Mouse (Mus musculus): ENCODE results near the gene Grm8. TPM values are rescaled to one million over a fixed set of nuclear protein-coding genes. Genes with fewer than 3 reads are reported as not detected.

Gene Grm8
- total RNA-seq, 2 experiments from 2014 or later, result 19.8 to 20.9 TPM

- no peak for DNase-seq (ENCODE audit: extremely low spot score in 1 of 2, low spot score in 2 of 2)
- intact Hi-C loops (cut with DNase I), result no loop called here
These were observed 59.4 kb downstream of the Grm8 start for GRCm38 (mm10) chr6:28075534-28075933.

GRCm38 (mm10) chr6:28074470-28074869 is 60.5 kb downstream of the Grm8 start:
- no peak for DNase-seq (ENCODE audit: extremely low spot score in 1 of 2, low spot score in 2 of 2)
- intact Hi-C loops (cut with DNase I), result no loop called here

- intact Hi-C loops (cut with DNase I), result no loop called here
- no peak for DNase-seq (ENCODE audit: extremely low spot score in 1 of 2, low spot score in 2 of 2)
These were observed 83.0 kb downstream of the Grm8 start for GRCm38 (mm10) chr6:28051966-28052365.

- no peak for DNase-seq (ENCODE audit: extremely low spot score in 1 of 2, low spot score in 2 of 2)
- intact Hi-C loops (cut with DNase I), result no loop called here
These were observed 92.6 kb downstream of the Grm8 start for GRCm38 (mm10) chr6:28042339-28042738.

- no peak for DNase-seq (ENCODE audit: extremely low spot score in 1 of 2, low spot score in 2 of 2)
- intact Hi-C loops (cut with DNase I), result no loop called here
These were observed 94.2 kb downstream of the Grm8 start for GRCm38 (mm10) chr6:28040815-28041214.

- DNase-seq (ENCODE audit: extremely low spot score in 1 of 2, low spot score in 2 of 2), result no peak
These were observed 103.0 kb downstream of the Grm8 start for GRCm38 (mm10) chr6:28032006-28032405.

GRCm38 (mm10) chr6:28017653-28018052 is 117.3 kb downstream of the Grm8 start:
- intact Hi-C loops (cut with DNase I), result no loop called here
- DNase-seq (ENCODE audit: extremely low spot score in 1 of 2, low spot score in 2 of 2), result no peak

More at GRCm38 (mm10) chr6:28032006-28032405, 103.0 kb downstream of the Grm8 start:
- intact Hi-C loops (cut with DNase I), result no loop called here

- intact Hi-C loops (cut with DNase I), result no loop called here
- no peak for DNase-seq (ENCODE audit: extremely low spot score in 1 of 2, low spot score in 2 of 2)
These were observed 128.0 kb downstream of the Grm8 start for GRCm38 (mm10) chr6:28007001-28007400.

- intact Hi-C loops (cut with DNase I), result no loop called here
- DNase-seq (ENCODE audit: extremely low spot score in 1 of 2, low spot score in 2 of 2), result no peak
These were observed 137.7 kb downstream of the Grm8 start for GRCm38 (mm10) chr6:27997250-27997649.

- intact Hi-C loops (cut with DNase I), result no loop called here
- DNase-seq (ENCODE audit: extremely low spot score in 1 of 2, low spot score in 2 of 2), result no peak
These were observed 143.7 kb downstream of the Grm8 start for GRCm38 (mm10) chr6:27991241-27991640.

GRCm38 (mm10) chr6:27982598-27982997 is 152.4 kb downstream of the Grm8 start:
- intact Hi-C loops (cut with DNase I), result no loop called here
- no peak for DNase-seq (ENCODE audit: extremely low spot score in 1 of 2, low spot score in 2 of 2)

- no peak for DNase-seq (ENCODE audit: extremely low spot score in 1 of 2, low spot score in 2 of 2)
- intact Hi-C loops (cut with DNase I), result no loop called here
These were observed 153.0 kb downstream of the Grm8 start for GRCm38 (mm10) chr6:27982021-27982420.

GRCm38 (mm10) chr6:27977361-27977760 is 157.6 kb downstream of the Grm8 start:
- DNase-seq (ENCODE audit: extremely low spot score in 1 of 2, low spot score in 2 of 2), result no peak
- intact Hi-C loops (cut with DNase I), result no loop called here

- intact Hi-C loops (cut with DNase I), result no loop called here
- DNase-seq (ENCODE audit: extremely low spot score in 1 of 2, low spot score in 2 of 2), result no peak
These were observed 166.1 kb downstream of the Grm8 start for GRCm38 (mm10) chr6:27968859-27969258.

GRCm38 (mm10) chr6:27967037-27967436 is 167.9 kb downstream of the Grm8 start:
- DNase-seq (ENCODE audit: extremely low spot score in 1 of 2, low spot score in 2 of 2), result no peak
- intact Hi-C loops (cut with DNase I), result no loop called here

- intact Hi-C loops (cut with DNase I), result no loop called here
- DNase-seq (ENCODE audit: extremely low spot score in 1 of 2, low spot score in 2 of 2), result no peak
These were observed 169.7 kb downstream of the Grm8 start for GRCm38 (mm10) chr6:27965237-27965636.

- intact Hi-C loops (cut with DNase I), result no loop called here
- no peak for DNase-seq (ENCODE audit: extremely low spot score in 1 of 2, low spot score in 2 of 2)
These were observed 171.1 kb downstream of the Grm8 start for GRCm38 (mm10) chr6:27963887-27964286.

- intact Hi-C loops (cut with DNase I), result no loop called here
- DNase-seq (ENCODE audit: extremely low spot score in 1 of 2, low spot score in 2 of 2), result no peak
These were observed 178.6 kb downstream of the Grm8 start for GRCm38 (mm10) chr6:27956278-27956857.

GRCm38 (mm10) chr6:27951433-27951832 is 183.5 kb downstream of the Grm8 start:
- DNase-seq (ENCODE audit: extremely low spot score in 1 of 2, low spot score in 2 of 2), result no peak
- intact Hi-C loops (cut with DNase I), result no loop called here

- DNase-seq (ENCODE audit: extremely low spot score in 1 of 2, low spot score in 2 of 2), result no peak
- intact Hi-C loops (cut with DNase I), result no loop called here
These were observed 206.9 kb downstream of the Grm8 start for GRCm38 (mm10) chr6:27928058-27928457.

GRCm38 (mm10) chr6:27913281-27913680 is 221.7 kb downstream of the Grm8 start:
- intact Hi-C loops (cut with DNase I), result no loop called here

More at GRCm38 (mm10) chr6:27913281-27913680, 221.7 kb downstream of the Grm8 start:
- no peak for DNase-seq (ENCODE audit: extremely low spot score in 1 of 2, low spot score in 2 of 2)

Data from left cerebral cortex, postnatal 10 days (tissue).